Mouse (Mus musculus) liver (tissue): ENCODE measurements at regions not wholly inside any gene's neighbourhood (a gene's known extent, or its start where the extent isn't known, plus 50 kb on each side); places are given as distances from the start of the nearest gene placed in this dataset.
A peak's percentile ranks its signal among the peaks of the same experiment; 100 is the strongest.
"Not testable (repeated sequence)": the region's sequence is repeated elsewhere in the genome, so short reads cannot be mapped to it uniquely, and the experiment has no call there.

Experiments
- DNase-seq: peaks from one replicate; pipeline ENCODE4 v3.0.0-alpha.2; 2020; ENCODE audit warnings: mixed read lengths

DNA sequence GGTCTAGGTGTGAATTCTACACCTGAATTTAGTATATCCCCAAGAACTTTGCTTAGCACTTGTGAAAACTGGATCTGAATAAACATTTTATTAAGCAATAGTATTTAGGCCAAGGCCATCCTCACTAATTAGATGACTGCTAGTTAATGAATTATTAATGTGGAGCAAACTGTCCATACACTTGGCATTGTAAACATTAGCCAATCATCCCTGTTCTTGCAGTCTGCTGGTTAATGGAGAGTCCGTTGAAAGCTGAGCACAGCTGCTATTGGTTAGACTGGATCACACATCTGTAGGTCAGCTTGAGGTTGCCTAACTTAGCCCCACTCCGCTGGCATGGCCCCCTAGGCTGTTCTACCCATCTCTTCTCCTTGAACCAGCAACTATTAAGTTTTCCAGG, 826.2 kb upstream of the 4930452B06Rik start:
- no peak for DNase-seq

DNA sequence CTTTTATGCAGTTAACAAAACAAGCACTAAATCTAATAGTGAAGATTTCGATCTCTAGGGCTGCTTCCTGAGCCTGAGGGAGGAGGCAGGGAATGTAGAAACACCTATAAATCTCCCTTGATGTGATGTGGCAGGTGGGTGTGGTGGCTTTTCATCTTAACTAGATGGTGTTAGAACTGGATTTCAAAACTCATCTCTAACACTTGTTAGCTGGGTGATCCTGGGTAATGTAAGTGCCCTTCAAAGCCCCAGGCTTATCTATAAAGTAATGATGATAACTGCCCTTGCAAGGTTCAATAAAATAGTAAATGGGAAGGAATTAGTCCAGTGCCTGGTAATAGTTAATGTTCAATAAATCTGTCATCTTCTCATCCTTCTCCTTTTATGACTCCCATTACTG, 822.5 kb upstream of the 4930452B06Rik start:
- DNase-seq = no peak

DNA sequence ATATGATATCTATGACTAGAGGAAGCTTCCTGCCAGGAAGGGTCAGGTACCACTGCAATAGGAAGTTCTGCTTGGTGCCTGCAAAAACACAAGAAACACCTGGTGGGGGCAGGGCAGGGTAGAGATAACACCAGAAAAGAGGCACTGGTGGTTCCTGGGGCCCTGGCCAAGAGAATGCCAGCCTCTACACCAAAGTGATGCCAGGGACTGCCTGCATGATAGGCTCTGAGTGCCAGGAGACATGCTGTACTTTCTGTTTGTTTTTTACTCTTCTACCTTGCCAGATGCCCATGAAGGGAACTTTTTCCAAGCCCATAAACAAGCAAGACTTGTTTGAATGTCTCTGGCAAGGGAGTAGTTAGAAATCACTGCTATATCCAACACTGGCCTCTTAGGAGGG, 812.9 kb upstream of the 4930452B06Rik start:
- DNase-seq = no peak

DNA sequence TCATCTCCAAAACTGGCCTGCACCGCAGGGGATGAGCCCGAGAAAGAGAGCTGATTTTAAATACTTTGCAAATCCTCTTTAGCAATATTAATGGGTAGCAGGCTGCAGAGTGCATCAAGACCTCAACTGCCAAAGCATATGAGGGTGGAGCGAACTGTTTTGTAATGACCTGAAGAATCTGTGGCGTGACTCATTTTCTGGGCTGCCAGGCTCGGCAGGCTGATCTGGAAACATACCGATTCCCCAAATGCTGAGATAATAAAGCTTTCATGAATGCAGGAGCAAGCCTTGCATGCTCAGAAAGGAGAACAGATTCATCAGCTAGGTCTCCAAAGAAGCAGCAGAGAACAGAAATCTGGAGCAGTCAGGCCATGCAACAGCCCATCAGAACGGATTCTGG, 809.1 kb upstream of the 4930452B06Rik start:
- DNase-seq = no peak

DNA sequence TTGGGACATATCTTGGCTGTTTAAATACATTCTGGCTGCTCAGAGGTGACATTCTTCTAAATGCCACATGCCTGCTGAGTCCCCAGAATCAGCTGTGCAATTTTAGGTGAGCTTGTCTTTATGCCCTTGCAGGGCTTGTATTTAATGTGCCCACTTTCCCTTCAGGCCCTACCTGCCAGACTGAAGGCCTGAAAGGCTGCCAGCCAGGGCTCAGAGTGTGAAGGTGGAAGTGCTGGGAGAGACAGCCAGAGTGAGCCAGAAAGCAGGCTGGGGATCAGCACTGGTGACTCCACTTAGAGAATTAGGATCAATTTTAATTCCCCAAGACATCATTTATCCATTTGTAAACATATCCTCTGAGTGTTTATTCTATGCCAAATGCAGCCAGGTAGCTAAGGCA, 803.6 kb upstream of the 4930452B06Rik start:
- DNase-seq = no peak

DNA sequence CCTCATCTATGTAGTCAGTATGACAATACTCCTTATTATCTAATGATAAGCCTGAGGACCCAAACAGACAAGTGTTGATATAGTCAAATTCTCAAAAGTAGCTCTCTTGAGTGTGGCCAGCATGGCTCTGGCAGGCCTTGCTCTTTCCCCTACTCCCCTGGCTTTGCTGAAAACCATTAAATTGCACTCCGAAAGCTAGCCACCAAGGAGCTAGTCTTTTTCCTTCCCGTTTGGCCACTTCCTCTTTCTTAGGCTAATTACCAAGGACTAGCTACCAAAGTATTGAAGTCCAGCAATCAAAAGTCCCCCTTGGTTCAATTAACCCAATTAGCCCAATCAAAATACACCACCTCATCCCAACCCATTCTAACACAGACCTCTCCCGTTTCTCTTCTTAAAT, 802.6 kb upstream of the 4930452B06Rik start:
- DNase-seq = no peak

DNA sequence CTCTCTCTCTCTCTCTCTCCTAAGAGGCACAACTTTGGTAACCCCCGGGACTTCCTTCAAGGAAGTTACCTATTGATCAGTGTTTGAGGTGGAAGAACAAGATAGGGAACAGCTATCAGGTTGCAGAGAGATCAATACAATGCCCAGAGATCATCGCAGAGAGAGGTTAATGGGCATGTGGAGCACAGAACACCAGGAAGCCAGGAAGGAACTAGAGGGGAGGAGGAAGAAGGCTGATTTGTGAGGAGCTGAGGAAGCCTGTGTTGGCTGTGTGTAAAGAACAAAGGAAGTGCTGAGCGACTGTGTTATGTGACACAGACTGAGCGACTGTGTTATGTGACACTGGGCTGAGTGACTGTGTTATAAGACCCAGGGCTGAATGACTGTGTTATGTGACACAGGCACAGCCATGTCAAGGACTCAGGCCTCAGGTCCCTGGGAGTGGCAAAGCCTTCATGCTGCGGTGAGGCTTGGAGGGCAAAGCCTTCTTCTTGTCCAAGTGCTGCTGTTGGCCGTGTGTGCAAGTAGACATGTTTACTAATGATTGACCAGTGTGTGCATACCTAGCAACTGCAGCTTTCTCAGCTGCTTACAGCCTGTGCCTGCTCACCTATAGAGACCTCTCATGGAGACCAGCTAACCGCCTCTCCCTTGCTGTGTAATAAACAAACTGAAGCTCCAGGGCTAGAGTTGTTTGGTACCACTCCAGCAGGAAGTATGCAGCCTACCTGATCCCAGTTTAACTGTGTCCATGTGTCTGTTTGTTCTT, 801.8 kb upstream of the 4930452B06Rik start:
- no peak for DNase-seq

DNA sequence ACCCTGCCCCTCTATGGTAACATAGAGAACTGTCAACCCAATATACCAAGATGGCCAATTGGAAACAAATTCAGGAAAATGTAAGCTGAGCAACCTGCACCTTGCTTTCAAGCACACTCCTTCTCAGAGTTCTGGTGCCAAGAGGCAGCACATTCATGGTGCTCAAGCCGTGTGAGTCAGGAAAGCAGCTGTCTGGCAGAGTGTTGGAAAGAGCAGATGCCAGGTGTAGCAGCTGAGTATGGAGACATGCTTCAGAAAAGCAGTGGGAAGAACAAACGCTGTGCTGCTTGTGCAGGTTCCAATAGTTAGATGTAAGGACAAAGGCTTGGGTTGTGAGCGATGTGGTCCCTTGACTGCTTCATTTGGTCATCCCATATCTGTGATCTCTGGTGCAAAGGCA, 794.0 kb upstream of the 4930452B06Rik start:
- no peak for DNase-seq

DNA sequence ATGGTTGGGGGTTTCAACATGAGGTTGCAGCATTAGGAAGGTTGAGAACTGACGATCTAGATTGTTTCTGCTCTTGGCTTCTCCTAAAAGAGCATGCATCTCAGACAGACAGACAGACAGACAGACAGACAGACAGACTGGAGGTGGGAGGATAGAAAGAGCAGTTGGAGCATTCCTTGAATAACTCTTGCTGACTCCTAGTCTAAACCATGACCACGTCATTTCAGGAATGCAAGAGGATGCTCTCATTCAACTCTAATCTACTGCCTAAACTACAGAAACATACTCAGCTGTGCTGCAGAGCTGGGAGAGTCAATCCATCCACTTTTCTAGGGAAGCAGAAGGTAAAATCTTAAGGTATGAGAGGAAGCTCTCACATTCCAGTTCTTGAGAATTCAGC, 792.8 kb upstream of the 4930452B06Rik start:
- no peak for DNase-seq

DNA sequence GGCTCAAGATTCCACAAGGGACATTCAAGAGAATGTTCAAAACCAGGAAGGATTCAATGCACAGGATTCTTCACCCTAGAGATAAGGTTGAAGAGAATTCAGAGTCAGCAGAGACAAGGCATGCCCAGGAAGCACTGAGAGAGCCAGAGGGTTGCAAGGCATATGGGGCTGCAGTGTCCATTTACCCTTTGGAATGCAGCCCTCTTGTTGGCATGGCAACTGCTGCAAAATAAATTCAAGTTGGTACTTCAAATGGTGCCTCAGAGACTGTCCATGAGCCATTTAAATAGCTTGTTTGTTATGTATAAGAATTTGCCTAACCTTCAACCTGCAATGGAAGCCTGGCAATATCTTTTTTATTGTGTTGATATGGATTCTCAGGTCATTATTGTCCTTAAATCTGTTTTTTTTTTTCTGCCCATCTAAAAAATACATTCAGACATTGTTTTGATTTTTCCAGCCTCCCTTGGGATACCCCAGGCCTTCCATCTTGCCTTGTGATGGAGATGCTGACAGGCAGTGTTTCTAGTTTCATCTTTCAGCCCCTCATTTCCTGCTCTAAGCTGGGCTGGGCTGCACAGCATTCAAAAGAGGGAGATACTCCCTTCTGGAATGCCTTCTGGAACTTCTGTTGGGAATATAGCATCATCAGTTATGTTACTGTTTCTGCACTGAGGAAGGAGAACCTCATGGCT, 791.9 kb upstream of the 4930452B06Rik start:
- no peak for DNase-seq

DNA sequence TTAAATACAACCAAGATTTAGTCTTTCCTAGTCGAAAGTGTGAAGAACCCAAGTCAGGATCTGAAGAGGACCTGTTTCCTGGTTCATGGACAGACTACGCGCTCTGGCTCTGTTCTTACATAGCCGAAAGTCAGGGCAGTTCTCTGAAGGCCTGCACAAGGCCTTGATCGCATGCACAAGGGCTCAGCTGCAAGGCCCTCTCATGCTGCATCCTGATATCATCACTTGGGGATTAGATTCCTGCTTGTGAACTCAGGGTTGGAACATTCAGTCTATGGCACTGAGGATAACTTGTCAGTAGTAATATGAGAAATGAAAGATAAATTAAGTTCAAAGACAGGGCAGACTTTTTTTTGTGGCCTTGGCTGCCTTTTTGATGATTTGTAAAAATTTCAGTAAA, 789.9 kb upstream of the 4930452B06Rik start:
- no peak for DNase-seq

DNA sequence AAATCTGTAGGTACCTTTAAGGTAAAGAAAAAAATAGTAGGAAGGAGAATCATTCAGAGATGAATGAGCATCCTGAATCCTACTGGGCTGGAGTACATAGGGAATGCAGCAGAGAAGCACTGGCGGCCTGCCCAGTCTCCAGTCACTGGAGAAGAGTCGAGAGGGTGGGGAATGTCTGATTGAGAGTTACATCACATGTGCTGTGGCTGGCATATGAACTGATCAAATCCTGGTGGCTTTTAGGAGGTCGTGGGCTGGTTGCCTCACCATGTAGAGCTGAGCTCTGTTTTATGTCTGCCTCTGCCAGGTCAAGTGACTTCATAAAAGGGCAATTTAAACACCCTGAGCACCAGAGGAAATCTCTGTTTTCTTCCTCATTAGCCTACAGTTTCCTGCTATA, 783.9 kb upstream of the 4930452B06Rik start:
- peak; percentile 29 for DNase-seq

DNA sequence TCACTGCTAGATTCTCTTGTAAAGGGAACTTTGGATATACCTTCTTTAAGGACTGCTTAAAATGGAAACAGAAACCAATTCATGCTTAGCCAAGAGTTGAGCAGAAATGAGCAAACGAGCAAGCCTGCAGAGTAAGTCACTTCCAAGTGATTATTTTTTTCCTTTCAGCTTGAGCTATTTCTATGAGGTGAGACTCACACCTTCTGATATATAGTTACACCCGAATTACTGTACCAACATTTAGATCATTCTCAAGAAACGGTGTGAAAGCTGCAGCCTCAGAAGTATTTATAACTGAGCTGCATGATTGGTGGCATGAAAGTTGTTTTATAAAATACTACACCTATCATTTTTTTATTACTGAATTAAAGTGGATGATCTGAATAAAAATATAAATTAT, 771.9 kb upstream of the 4930452B06Rik start:
- DNase-seq = no peak

DNA sequence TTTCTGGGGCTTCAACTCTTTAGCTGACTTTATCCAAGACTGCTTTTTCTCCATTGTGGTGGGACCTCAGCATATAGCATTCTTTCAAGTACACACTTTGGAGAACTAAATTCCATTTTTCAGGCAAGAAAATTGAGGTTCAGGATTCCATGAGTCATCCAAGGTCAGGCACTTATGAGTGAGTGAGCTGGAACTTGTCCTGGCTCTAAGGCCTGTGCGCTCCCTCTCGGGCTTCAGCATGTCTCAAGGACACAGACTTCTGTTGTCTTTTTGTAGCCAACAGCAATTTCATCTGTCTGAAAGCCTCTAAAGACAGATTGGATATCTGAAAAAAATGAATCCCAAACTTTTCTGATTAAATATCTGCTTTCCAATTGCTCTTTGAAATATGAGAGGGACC, 769.1 kb upstream of the 4930452B06Rik start:
- DNase-seq = no peak

DNA sequence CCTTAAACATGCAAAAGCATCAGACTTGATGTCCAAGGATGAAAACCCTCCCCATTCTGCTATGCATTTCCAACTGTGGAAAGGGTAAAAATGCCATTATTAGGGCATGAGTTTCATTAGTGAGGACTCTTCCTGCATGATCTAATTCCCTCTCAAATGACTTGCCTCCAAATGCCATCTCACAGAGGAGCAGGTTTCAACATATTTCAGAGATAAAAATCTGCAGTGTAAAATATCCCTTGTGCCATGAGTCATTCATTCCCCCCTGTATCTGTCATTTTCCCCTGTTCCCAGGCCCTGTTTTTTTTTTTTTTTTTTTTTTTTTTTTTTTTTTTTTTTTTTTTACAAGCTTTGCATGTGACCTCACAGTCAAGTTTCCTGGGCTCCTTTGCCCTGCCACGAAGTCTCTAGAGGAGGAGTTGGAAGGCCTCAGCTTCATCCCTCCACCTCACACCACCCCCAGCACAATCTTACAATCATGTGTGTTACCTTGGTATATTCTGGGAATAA, 767.1 kb upstream of the 4930452B06Rik start:
- no peak for DNase-seq

DNA sequence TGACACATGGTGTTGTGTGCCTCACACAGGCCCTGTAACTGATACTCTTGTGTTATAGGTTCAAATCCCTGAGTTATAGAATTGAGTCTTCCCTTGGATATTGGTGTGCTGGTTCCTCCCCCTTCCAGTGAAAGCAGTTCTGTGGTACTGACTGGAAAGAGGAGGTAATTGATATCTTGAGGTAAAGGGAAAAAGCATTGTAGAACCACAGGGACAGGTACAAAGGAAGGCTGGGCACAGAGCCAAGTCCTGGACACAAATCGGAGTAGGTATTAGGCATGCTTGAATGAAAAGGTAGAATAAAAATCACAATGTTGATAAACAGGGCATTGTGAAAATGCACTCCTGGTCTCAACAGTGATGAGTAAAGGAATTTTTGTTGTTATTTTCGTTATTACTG, 765.8 kb upstream of the 4930452B06Rik start:
- no peak for DNase-seq

DNA sequence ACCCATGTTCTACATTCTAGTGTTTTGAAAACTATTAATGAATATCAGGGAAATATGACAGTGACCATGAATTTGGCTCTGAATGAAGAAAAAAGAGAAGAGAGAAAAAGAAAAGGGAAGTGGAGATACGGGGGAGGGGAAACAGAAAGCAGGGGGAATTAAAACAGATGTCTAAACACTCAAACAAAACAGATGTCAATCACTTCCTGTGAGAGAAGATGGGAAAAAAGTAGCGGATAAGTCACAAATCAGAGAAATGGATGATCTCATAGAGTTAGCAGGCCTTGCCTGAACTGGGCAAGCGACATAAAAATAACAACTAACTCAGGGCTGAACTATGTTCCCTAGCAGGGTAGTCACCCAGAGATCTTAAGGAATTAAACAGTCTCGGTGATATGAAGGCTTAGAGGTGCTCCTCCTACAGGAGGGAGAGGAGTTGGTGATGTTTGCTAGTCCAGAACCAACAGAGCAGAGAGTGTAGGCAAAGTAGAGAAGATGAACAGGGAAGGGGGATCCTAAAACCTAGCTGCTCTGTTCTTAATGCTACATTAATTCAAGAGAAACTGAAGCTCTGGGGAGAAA, 745.9 kb upstream of the 4930452B06Rik start:
- no peak for DNase-seq

DNA sequence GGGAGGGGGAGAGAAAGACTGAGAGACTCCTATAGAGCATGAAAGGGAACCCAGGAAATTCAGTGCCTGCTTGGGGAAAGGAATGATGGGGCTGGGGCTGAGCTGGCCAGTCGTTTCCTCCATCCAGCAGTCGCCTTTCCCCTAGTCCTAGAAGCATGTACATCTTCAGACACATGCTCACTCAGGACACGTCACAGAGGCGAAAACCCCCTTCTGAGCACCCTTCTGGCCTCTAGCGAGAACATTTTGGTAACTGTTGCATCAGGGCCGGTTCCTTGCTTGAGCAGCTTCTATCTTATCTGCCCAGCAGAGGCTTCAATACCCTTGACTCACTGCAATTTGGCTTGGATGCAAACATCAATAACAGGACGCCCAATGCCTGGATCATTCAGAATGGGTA, 737.6 kb upstream of the 4930452B06Rik start:
- no peak for DNase-seq

DNA sequence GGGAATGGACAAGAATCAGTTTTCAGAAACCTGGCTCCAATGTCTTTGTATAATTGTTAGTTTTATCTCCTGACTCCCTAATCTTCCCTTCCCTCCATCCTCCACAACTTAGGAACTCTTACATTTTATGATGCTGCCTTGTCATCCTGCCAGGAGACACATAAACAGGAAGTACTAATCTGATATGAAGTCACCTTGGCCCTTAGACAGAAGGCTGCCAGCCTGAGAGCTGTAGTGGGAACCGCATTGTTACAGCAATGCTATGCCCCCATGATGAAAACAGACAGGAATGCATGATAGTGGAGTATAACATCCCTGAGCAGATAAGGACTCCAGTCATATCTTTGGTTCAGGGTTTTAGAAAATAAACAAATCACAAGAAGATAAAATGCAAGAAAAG, 734.8 kb upstream of the 4930452B06Rik start:
- no peak for DNase-seq

DNA sequence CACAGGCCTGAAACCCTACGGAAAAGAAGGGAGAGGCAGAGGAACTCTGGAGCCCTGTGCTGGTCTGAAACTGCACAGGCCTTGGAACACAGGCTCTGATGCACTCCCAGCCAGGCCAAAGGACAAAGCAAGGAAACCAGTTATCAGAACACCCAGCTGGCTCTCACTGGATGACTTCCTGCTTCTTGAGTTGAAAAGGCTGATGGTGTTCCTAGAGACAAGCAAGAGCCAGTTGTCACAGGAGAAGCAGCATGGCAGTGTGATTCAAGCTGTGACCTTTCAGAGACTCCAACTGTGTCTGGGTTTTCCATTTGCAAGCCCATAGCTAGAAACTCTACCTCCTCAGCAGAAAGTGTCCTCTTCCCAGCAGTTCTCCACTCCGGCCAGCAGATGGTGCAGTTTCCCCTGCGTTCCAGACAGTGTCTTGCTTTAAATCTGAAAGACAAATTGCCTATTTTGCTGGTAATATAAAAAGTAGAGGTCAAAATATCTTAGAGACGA, 727.3 kb upstream of the 4930452B06Rik start:
- DNase-seq = peak; percentile 48

DNA sequence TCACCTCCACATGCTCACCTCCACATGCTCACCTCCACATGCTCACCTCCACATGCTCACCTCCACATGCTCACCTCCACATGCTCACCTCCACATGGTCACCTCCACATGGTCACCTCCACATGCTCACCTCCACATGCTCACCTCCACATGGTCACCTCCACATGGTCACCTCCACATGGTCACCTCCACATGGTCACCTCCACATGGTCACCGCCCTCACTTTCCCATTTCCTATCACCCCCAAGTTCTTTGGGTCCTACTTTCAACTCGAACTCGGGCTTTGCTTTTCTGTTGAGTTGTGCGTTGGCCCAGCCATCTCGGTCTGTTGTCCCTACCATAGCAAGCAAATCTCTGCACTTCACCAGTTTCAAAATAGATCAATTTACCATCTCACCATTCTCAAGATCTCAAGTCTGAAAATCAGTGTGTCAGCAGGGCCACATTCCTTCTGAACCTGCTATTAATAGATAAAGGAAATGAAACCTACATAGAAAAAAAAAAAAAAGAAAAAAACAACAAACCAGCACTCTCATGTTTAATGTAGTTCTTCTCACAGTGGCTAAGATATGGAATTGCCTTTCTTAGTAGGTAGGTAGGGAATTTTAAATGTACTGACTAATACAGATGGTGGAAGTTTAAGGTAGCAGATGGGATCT, 724.0 kb upstream of the 4930452B06Rik start:
- not testable (repeated sequence) for DNase-seq

DNA sequence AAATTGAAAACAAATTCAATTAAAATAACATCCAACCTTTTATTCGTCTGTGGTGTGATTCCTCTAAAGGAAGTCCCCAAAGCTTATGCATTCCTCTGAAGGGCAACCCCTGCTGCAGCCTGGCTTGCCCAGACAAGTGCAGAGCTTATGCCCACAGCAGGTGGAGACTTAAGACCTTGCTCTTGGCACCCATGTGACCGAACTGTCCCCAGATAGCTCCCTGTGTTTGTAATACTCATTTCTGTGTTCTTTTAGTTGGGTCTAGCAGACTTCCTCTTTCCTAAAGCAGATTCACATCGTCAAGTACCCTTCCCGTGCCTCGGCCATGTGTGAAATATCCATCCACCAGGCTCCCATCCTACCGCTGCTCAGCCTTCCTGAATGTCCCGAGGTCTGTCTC, 723.1 kb upstream of the 4930452B06Rik start:
- no peak for DNase-seq
